Mouse (Mus musculus) lung, adult 2 months (tissue): ENCODE results near the gene 5330417H12Rik. TPM values are rescaled to one million over a fixed set of nuclear protein-coding genes. Genes with fewer than 3 reads are reported as not detected.

Experiments used
- DNase-seq: peaks from one replicate; pipeline ENCODE4 v3.0.0; 2022
- H3K4me1 ChIP-seq: fragments of 200-500 bp; 2 replicates; pipeline ENCODE4 v1.6.1; 2011; ENCODE audit warnings: low read length; ENCODE audit not compliant: control insufficient read depth, insufficient read depth
- H3K4me3 ChIP-seq: fragments of 200-500 bp; replicated peaks from 2 replicates; pipeline ENCODE3; 2011; ENCODE audit warnings: low read depth, mild to moderate bottlenecking, control low read depth, low read length; ENCODE audit errors: extremely low read depth
- CTCF ChIP-seq: fragments of 200-500 bp; IDR thresholded peaks from 2 replicates; pipeline ENCODE4 v1.5.1; 2011; ENCODE audit warnings: mild to moderate bottlenecking, low read length, control low read depth; ENCODE audit not compliant: insufficient read depth
- POLR2A ChIP-seq: fragments of 200-500 bp; IDR thresholded peaks from 2 replicates; pipeline ENCODE4 v1.6.1; 2011; ENCODE audit warnings: low read depth, mild to moderate bottlenecking, control low read depth, low read length, borderline replicate concordance; ENCODE audit errors: extremely low read depth
- WGBS: fragments of 180-500 bp; shearing (Covaris S2); methylation state at CpG from one replicate; pipeline ENCODE4 v1.1.7; 2018; 5-methylcytosine and 5-hydroxymethylcytosine counted together
- polyA plus RNA-seq: library from polyadenylated mRNA; depleted of rRNA; stranded (reverse); fragments of >200 nt; gene quantifications from 2 replicates; pipeline ENCODE4 v1.2.3, GENCODE M21; 2012; rRNA removed

5330417H12Rik gene
- not detected in 2 replicates for polyA plus RNA-seq

- H3K4me1 ChIP-seq, result no peaks in the 10 kb centered on the region
- 83% methylated on average over 2 of the region's 2 CpGs for WGBS
- TF ChIP-seq POLR2A (no peak), CTCF (no peak)
- no peak within 1 kb of the TSS for H3K4me3 ChIP-seq
- no peak for DNase-seq
Observed at GRCm38 (mm10) chr7:107625061-107625460, at the start of gene 5330417H12Rik. 5330417H12Rik (minus strand) TSS chr7:107625161.

- no peak overlapping the region for H3K4me3 ChIP-seq
- TF ChIP-seq CTCF (no peak), POLR2A (no peak)
- WGBS, result 66% methylated on average over 5 of the region's 5 CpGs
- DNase-seq, result no peak
- peaks cover 12% of the 10 kb centered on the region for H3K4me1 ChIP-seq
Observed at GRCm38 (mm10) chr7:107668514-107668913, 43.6 kb upstream of the 5330417H12Rik start.

- WGBS, result 8% methylated on average over 13 of the region's 13 CpGs
- Histone ChIP-seq H3K4me3 (peak overlapping the region; percentile 48), H3K4me1 (peaks cover 16% of the 10 kb centered on the region)
- DNase-seq, result peak; percentile 34
- TF ChIP-seq CTCF (no peak), POLR2A (no peak)
Observed at GRCm38 (mm10) chr7:107666262-107666902, 41.4 kb upstream of the 5330417H12Rik start.

GRCm38 (mm10) chr7:107665586-107666261 is 40.8 kb upstream of the 5330417H12Rik start:
- TF ChIP-seq POLR2A (no peak), CTCF (no peak)
- 9% methylated on average over 9 of the region's 9 CpGs for WGBS
- Histone ChIP-seq H3K4me3 (peak overlapping the region; percentile 48), H3K4me1 (peaks cover 16% of the 10 kb centered on the region)
- DNase-seq, result peak; percentile 50

GRCm38 (mm10) chr7:107665221-107665585 is 40.2 kb upstream of the 5330417H12Rik start:
- Histone ChIP-seq H3K4me1 (peaks cover 16% of the 10 kb centered on the region), H3K4me3 (peak overlapping the region; percentile 48)
- no peak for TF ChIP-seq POLR2A
- no peak for TF ChIP-seq CTCF
- no peak for DNase-seq
- 11% methylated on average over 4 of the region's 4 CpGs for WGBS

GRCm38 (mm10) chr7:107664063-107665056 is 39.4 kb upstream of the 5330417H12Rik start:
- TF ChIP-seq CTCF (no peak), POLR2A (no peak)
- Histone ChIP-seq H3K4me1 (peaks cover 16% of the 10 kb centered on the region), H3K4me3 (peak overlapping the region; percentile 20)
- DNase-seq, result peak; percentile 69
- 22% methylated on average over 8 of the region's 8 CpGs for WGBS

- no peak overlapping the region for H3K4me3 ChIP-seq
- TF ChIP-seq CTCF (no peak), POLR2A (no peak)
- peaks cover 16% of the 10 kb centered on the region for H3K4me1 ChIP-seq
- 59% methylated on average over 6 of the region's 6 CpGs for WGBS
- no peak for DNase-seq
Observed at GRCm38 (mm10) chr7:107663621-107664020, 38.7 kb upstream of the 5330417H12Rik start.

GRCm38 (mm10) chr7:107661843-107662281 is 36.9 kb upstream of the 5330417H12Rik start:
- H3K4me3 ChIP-seq, result no peak overlapping the region
- H3K4me1 ChIP-seq, result peaks cover 16% of the 10 kb centered on the region
- 52% methylated on average over 5 of the region's 5 CpGs for WGBS
- TF ChIP-seq CTCF, result no peak
- no peak for TF ChIP-seq POLR2A
- no peak for DNase-seq
